Mouse (Mus musculus) erythroblast, embryonic 14.5 days (primary cell): ENCODE results near the gene Fam131c. TPM values are rescaled to one million over a fixed set of nuclear protein-coding genes. Genes with fewer than 3 reads are reported as not detected.

Experiments used
- H3K27me3 ChIP-seq: 2 replicates; pipeline ENCODE4 v1.6.1; 2012; ENCODE audit warnings: inconsistent platforms; ENCODE audit not compliant: control insufficient read depth
- H3K36me3 ChIP-seq: 2 replicates; pipeline ENCODE4 v1.6.1; 2012; ENCODE audit warnings: mild to moderate bottlenecking, inconsistent platforms; ENCODE audit not compliant: control insufficient read depth
- H3K4me1 ChIP-seq: 2 replicates; pipeline ENCODE4 v1.6.1; 2012; ENCODE audit warnings: inconsistent platforms; ENCODE audit not compliant: control insufficient read depth
- H3K4me3 ChIP-seq: replicated peaks from 2 replicates; pipeline ENCODE3; 2012; ENCODE audit warnings: moderate library complexity, mild to moderate bottlenecking, inconsistent platforms
- H3K9me3 ChIP-seq: 2 replicates; pipeline ENCODE4 v1.6.1; 2012; ENCODE audit warnings: low read length, inconsistent platforms, mixed read lengths; ENCODE audit not compliant: control insufficient read depth
- GATA1 ChIP-seq: IDR thresholded peaks from 2 replicates; pipeline ENCODE4 v1.6.1; 2012; ENCODE audit warnings: low read length, inconsistent platforms, mixed read lengths
- TAL1 ChIP-seq: IDR thresholded peaks from 3 replicates; pipeline ENCODE4 v1.6.1; 2012; ENCODE audit warnings: low read length, inconsistent platforms, mixed read lengths
- polyA plus RNA-seq: library from polyadenylated mRNA; stranded (reverse); fragments of >175 nt; gene quantifications from 2 replicates; pipeline ENCODE4 v1.2.3, GENCODE M21; 2012

Gene Fam131c
- polyA plus RNA-seq, 1 experiment, result not detected

DNA sequence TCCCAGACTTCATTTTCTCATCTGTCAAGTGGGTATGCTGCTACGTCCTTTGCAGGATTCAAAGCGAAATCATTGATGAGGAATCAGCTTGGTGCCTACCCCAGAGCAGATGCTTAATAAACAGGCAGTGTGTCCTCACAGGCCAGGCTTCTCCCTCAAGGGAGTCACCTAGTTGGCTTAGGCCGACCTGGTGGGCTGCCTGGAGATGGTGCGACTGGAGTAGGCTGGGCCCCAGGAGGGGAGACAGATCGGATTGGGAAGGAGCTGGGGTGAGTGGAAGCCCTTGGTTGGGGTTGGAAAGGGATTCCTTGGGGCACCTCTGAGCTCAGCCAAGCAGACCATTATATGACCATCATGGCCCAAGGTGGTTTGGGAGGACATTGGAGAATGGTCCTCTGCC lies 4.4 kb downstream of the Fam131c start:
- H3K27me3 ChIP-seq, result peaks cover 16% of the 10 kb centered on the region
- TF ChIP-seq TAL1 (no peak), GATA1 (no peak)
- no peaks in the 10 kb centered on the region for H3K9me3 ChIP-seq
- no peak overlapping the region for H3K4me3 ChIP-seq
- no peaks in the 10 kb centered on the region for H3K4me1 ChIP-seq
- H3K36me3 ChIP-seq, result no peaks in the 10 kb centered on the region

DNA sequence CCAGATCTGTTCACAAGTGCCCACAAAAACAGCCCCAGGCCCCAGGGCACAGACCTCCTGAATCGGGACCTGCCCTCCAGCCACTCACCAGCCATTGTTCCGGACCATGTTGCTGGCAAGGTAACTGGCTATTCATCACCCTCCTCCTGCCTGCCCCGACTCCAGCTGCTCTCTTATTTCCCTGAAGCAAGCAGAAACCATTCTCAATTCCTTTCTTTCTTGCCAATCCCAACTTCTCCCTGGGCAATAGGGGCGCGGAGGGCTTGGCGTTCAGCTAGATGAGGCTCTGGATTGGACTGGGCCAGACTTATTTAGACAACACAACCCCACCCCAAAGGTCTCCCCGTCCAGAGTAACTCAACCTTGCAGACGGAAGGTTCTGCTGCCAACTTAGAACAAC lies 11.7 kb downstream of the Fam131c start:
- H3K36me3 ChIP-seq, result no peaks in the 10 kb centered on the region
- no peaks in the 10 kb centered on the region for H3K4me1 ChIP-seq
- peaks cover 32% of the 10 kb centered on the region for H3K27me3 ChIP-seq
- no peak overlapping the region for H3K4me3 ChIP-seq
- H3K9me3 ChIP-seq, result no peaks in the 10 kb centered on the region
- TF ChIP-seq GATA1, result no peak
- no peak for TF ChIP-seq TAL1

DNA sequence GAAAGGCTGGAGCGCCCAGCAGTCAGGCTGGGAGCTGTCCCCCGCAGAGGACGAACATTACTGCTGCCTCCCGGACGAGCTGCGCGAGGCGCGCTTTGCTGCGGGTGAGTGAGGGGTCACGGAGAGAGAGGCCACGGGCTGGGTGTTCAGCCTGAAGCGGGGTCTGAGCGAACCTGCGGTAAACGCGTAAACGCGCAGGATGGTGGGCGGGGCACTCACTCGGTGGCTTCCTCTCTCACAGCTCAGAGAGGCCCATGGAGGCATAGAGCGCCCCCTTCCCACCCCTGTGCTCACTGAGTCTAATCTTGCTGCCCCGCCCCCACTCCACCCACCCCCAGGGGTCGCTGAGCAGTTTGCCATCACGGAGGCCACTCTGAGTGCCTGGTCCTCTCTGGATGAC lies 14.4 kb downstream of the Fam131c start:
- Histone ChIP-seq H3K4me1 (no peaks in the 10 kb centered on the region), H3K9me3 (no peaks in the 10 kb centered on the region), H3K4me3 (no peak overlapping the region), H3K27me3 (peaks cover 34% of the 10 kb centered on the region), H3K36me3 (no peaks in the 10 kb centered on the region)
- TF ChIP-seq TAL1, result no peak
- no peak for TF ChIP-seq GATA1

GRCm38 (mm10) chr4:141385275-141385674 lies 17.3 kb downstream of the Fam131c start:
- TF ChIP-seq TAL1 (no peak), GATA1 (no peak)
- no peaks in the 10 kb centered on the region for H3K9me3 ChIP-seq
- H3K4me1 ChIP-seq, result no peaks in the 10 kb centered on the region
- no peak overlapping the region for H3K4me3 ChIP-seq
- peaks cover 34% of the 10 kb centered on the region for H3K27me3 ChIP-seq
- H3K36me3 ChIP-seq, result no peaks in the 10 kb centered on the region

- Histone ChIP-seq H3K36me3 (no peaks in the 10 kb centered on the region), H3K9me3 (no peaks in the 10 kb centered on the region), H3K4me1 (no peaks in the 10 kb centered on the region), H3K27me3 (peaks cover 33% of the 10 kb centered on the region), H3K4me3 (no peak overlapping the region)
- TF ChIP-seq GATA1 (no peak), TAL1 (no peak)
Observed at GRCm38 (mm10) chr4:141386150-141386549, 18.1 kb downstream of the Fam131c start.

DNA sequence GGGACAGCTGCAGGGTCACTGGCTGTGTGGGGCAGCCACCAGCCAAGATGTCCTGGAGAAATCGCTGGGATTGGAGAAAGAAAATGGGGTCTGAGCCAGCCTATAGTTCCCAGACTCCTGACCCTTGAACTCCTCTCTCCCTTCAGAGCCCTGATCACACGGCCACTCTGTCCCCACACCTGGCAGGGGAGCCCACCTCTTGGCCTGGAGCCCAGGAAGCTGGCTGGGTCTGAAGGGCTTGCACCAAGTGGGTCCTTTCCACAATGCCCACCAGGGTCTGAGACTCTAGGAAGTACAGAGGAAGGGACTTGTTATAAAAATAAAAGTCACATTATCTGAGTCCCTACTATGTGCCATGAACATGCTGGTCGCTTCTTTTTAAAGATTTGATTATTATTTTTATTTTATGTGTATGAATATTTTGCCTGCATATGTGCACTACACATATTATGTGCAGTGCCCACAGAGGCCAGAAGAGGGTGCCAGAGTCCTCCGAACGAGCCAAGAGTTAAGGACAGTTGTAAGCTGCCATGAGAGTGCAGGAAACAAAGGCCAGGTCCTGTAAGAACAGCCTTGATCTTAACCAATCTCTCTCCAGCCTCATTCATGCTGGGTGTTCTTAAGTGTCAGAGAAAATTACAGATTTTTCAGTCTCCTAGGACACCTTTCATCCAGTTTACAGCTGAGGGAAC lies 19.2 kb downstream of the Fam131c start:
- Histone ChIP-seq H3K9me3 (no peaks in the 10 kb centered on the region), H3K27me3 (peaks cover 25% of the 10 kb centered on the region)

DNA sequence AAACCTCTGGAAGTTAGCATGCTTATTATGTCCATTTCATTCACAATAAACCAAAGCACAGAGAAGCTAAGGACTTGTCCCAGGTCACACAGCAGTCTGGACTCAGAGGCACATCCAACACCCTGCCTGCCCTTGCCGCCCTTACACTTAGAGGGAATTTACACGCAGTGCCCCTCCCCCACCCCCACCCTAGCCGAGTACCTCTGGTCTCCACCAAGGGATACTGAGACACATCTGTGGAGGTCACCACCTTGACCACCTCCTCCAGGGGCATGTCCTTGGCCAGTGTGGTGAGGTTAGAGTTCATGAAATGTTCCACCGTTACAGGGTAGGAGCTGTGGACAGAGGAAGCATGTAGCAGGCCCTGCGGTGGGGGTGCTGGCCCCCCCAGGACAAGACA lies 19.9 kb downstream of the Fam131c start:
- H3K9me3 ChIP-seq, result no peaks in the 10 kb centered on the region
- peaks cover 20% of the 10 kb centered on the region for H3K27me3 ChIP-seq
- H3K4me1 ChIP-seq, result no peaks in the 10 kb centered on the region
- TF ChIP-seq TAL1 (no peak), GATA1 (no peak)
- H3K4me3 ChIP-seq, result no peak overlapping the region
- H3K36me3 ChIP-seq, result no peaks in the 10 kb centered on the region

More for the DNA sequence above, 19.2 kb downstream of the Fam131c start:
- no peak for TF ChIP-seq GATA1
- no peak for TF ChIP-seq TAL1
- Histone ChIP-seq H3K4me3 (no peak overlapping the region), H3K4me1 (no peaks in the 10 kb centered on the region), H3K36me3 (no peaks in the 10 kb centered on the region)

- TF ChIP-seq GATA1 (no peak), TAL1 (no peak)
- Histone ChIP-seq H3K36me3 (no peaks in the 10 kb centered on the region), H3K9me3 (no peaks in the 10 kb centered on the region), H3K4me3 (no peak overlapping the region), H3K27me3 (peaks cover 3% of the 10 kb centered on the region), H3K4me1 (no peaks in the 10 kb centered on the region)
Observed at GRCm38 (mm10) chr4:141389366-141390150, 21.5 kb downstream of the Fam131c start.

GRCm38 (mm10) chr4:141391293-141391692 lies 23.3 kb downstream of the Fam131c start:
- H3K4me1 ChIP-seq, result no peaks in the 10 kb centered on the region
- TF ChIP-seq TAL1 (no peak), GATA1 (no peak)
- H3K36me3 ChIP-seq, result no peaks in the 10 kb centered on the region
- H3K9me3 ChIP-seq, result no peaks in the 10 kb centered on the region
- H3K4me3 ChIP-seq, result no peak overlapping the region
- H3K27me3 ChIP-seq, result no peaks in the 10 kb centered on the region
